Mouse (Mus musculus) adrenal gland (tissue): Measurements from ENCODE around the gene Esp18.

Experiments used
- intact Hi-C: fragments of 180-260 bp; cut with DNase I; formaldehyde crosslinking; loops from one replicate; pipeline ENCODE4 v1.15.1; 2025
- long read RNA-seq, 2 experiments: library from polyadenylated mRNA; unstranded; transcript quantifications; one replicate each; pipeline ENCODE4 v2.0.0; 2020; ENCODE audit warnings: borderline replicate concordance in 1 of 2; ENCODE audit not compliant: insufficient replicate concordance in 1 of 2
- microRNA-seq, 2 experiments: library from miRNA; unstranded; fragments of <30 nt; microRNA quantifications; one replicate each; pipeline ENCODE4; 2019

The Esp18 gene
- long read RNA-seq, experiment 1 = 0 reads
- long read RNA-seq, experiment 2 = 0 reads

DNA sequence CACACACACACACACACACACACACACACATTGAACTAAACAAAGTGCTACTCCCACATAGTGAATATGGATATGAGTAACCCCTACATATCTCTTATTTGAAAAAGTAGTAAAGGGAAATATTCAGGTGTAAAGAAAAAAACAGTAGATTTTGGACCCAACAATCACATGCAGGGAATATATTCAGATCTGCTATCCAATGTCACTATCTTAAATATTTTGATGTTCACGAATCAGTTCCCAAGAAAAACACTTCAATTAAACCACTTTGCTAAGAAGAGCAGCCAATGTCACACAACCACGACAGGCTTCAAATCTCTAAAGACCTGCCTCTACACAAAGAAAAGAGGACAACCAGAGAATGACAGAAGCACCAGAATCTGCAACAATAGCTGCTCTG is at the start of gene Esp18:
Esp18 (plus strand) TSS at position 301 of the 400 bp plus-strand sequence.
- intact Hi-C loops = no loop called here

DNA sequence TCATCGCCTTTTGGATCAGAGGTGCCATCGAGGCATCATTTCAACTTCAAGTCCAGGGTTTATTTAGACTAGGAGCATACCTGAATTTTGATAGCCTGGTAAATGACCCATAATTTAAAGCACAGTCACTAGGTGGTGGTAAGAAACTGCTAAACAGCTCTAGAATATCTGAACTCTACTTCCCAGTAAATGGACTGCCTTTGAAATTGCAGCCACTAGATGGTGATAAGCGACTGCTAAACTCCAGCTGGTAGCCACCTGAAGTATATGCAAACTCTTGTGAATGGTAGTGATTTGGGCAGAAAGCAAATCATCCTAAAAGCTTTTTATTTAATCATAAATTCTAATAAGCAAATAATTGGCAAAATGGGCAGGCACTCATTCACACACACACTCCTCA is 42.8 kb upstream of the Esp18 start:
- intact Hi-C loops = no loop called here

Small RNAs within 50 kb of the gene (microRNA-seq; reads per million reads assigned to microRNA genes)
- gene Gm26429 = 0 reads per million in 2 experiments
